Mouse (Mus musculus): ENCODE measurements around the gene Dmc1.

Gene Dmc1

GRCm38 (mm10) chr15:79562417-79562816 is 42.5 kb downstream of the Dmc1 start:
- DNase-seq (ENCODE audit: low read depth, low spot score) = peak; percentile 89

GRCm38 (mm10) chr15:79559649-79560048 is 45.3 kb downstream of the Dmc1 start:
- no peak for DNase-seq (ENCODE audit: low read depth, low spot score)

GRCm38 (mm10) chr15:79552566-79552965 is 52.3 kb downstream of the Dmc1 start:
- no peak for DNase-seq (ENCODE audit: low read depth, low spot score)

- DNase-seq (ENCODE audit: low read depth, low spot score) = no peak
These were observed 56.7 kb downstream of the Dmc1 start for GRCm38 (mm10) chr15:79548226-79548625.

- DNase-seq (ENCODE audit: low read depth, low spot score) = no peak
These were observed 57.6 kb downstream of the Dmc1 start for GRCm38 (mm10) chr15:79547289-79547820.

- peak; percentile 97 for DNase-seq (ENCODE audit: low read depth, low spot score)
These were observed 58.3 kb downstream of the Dmc1 start, which contains the start of gene Ddx17 for GRCm38 (mm10) chr15:79546410-79547288. TSS of gene Ddx17 (minus strand) at chr15:79546741.

- no peak for DNase-seq (ENCODE audit: low read depth, low spot score)
These were observed 58.9 kb downstream of the Dmc1 start for GRCm38 (mm10) chr15:79545921-79546399.

- no peak for DNase-seq (ENCODE audit: low read depth, low spot score)
These were observed 59.4 kb downstream of the Dmc1 start for GRCm38 (mm10) chr15:79545496-79545895.

GRCm38 (mm10) chr15:79543968-79544367 is 60.9 kb downstream of the Dmc1 start:
- DNase-seq (ENCODE audit: low read depth, low spot score) = no peak

- no peak for DNase-seq (ENCODE audit: low read depth, low spot score)
These were observed 71.1 kb downstream of the Dmc1 start for GRCm38 (mm10) chr15:79533796-79534195.

GRCm38 (mm10) chr15:79529935-79530334 is 75.0 kb downstream of the Dmc1 start:
- no peak for DNase-seq (ENCODE audit: low read depth, low spot score)

GRCm38 (mm10) chr15:79527991-79528639 is 76.8 kb downstream of the Dmc1 start:
- DNase-seq (ENCODE audit: low read depth, low spot score) = no peak

GRCm38 (mm10) chr15:79527192-79527591 is 77.7 kb downstream of the Dmc1 start:
- no peak for DNase-seq (ENCODE audit: low read depth, low spot score)

- DNase-seq (ENCODE audit: low read depth, low spot score) = no peak
These were observed 78.7 kb downstream of the Dmc1 start for GRCm38 (mm10) chr15:79525979-79526768.

GRCm38 (mm10) chr15:79525564-79525963 is 79.3 kb downstream of the Dmc1 start:
- no peak for DNase-seq (ENCODE audit: low read depth, low spot score)

- DNase-seq (ENCODE audit: low read depth, low spot score) = no peak
These were observed 85.3 kb downstream of the Dmc1 start for GRCm38 (mm10) chr15:79519400-79520220.

- DNase-seq (ENCODE audit: low read depth, low spot score) = no peak
These were observed 86.3 kb downstream of the Dmc1 start for GRCm38 (mm10) chr15:79518571-79518970.

GRCm38 (mm10) chr15:79517710-79518109 is 87.2 kb downstream of the Dmc1 start:
- no peak for DNase-seq (ENCODE audit: low read depth, low spot score)

- no peak for DNase-seq (ENCODE audit: low read depth, low spot score)
These were observed 88.5 kb downstream of the Dmc1 start, which contains the start of gene Kdelr3 for GRCm38 (mm10) chr15:79516171-79517096. TSS of gene Kdelr3 (plus strand) at chr15:79516411.

GRCm38 (mm10) chr15:79513940-79514339 is 91.0 kb downstream of the Dmc1 start:
- DNase-seq (ENCODE audit: low read depth, low spot score) = no peak
